Mouse (Mus musculus): ENCODE results near the gene Arap2. TPM values are rescaled to one million over a fixed set of nuclear protein-coding genes. Genes with fewer than 3 reads are reported as not detected.

The Arap2 gene
- polyA plus RNA-seq, 1 experiment from 2014 or later = 3.8 TPM

GRCm38 (mm10) chr5:62665329-62665728 lies 100.6 kb downstream of the Arap2 start:
- H3K27me3 ChIP-seq = no peaks in the 10 kb centered on the region
- H3K4me1 ChIP-seq = no peaks in the 10 kb centered on the region
- H3K4me3 ChIP-seq (replicated peaks) = no peak overlapping the region
- no peak for ATAC-seq (replicated peaks; ENCODE audit: low FRiP score)
- no peaks in the 10 kb centered on the region for H3K36me3 ChIP-seq
- H3K9me3 ChIP-seq (replicated peaks) = no peaks in the 10 kb centered on the region
- H3K9ac ChIP-seq = no peak overlapping the region
- H3K27ac ChIP-seq = no peak overlapping the region
- H3K4me2 ChIP-seq = no peak overlapping the region

- no peak overlapping the region for H3K4me3 ChIP-seq (replicated peaks)
- H3K4me2 ChIP-seq = no peak overlapping the region
- no peaks in the 10 kb centered on the region for H3K27me3 ChIP-seq
- no peaks in the 10 kb centered on the region for H3K36me3 ChIP-seq
- H3K27ac ChIP-seq = no peak overlapping the region
- no peak for ATAC-seq (replicated peaks; ENCODE audit: low FRiP score)
- H3K9me3 ChIP-seq (replicated peaks) = no peaks in the 10 kb centered on the region
- WGBS = 94% methylated on average over 4 of the region's 4 CpGs
- no peak overlapping the region for H3K9ac ChIP-seq
- H3K4me1 ChIP-seq = no peaks in the 10 kb centered on the region
These were observed 101.1 kb downstream of the Arap2 start for GRCm38 (mm10) chr5:62664847-62665246.

DNA sequence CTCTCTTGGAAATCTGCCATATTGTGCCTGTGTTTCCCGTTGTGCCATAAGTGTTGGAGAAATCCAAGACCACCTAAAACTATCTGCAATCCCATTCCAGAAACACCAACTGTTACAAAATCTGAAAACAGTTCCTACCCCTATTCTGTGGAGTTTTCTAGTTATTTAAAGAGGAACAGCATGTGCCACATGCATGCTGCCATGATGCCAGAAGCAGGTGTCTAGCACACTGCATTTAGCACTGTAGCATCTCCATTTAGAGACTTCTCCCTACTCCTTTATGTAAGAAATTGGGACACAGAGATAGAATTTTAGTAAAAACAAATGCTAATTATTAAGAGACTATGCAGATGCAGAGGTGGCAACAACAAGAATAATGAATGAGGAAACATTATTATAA lies 102.8 kb downstream of the Arap2 start:
- Histone ChIP-seq H3K4me1 (no peaks in the 10 kb centered on the region), H3K27ac (no peak overlapping the region), H3K36me3 (no peaks in the 10 kb centered on the region), H3K4me2 (no peak overlapping the region), H3K4me3 (replicated peaks) (no peak overlapping the region), H3K9me3 (replicated peaks) (no peaks in the 10 kb centered on the region), H3K9ac (no peak overlapping the region), H3K27me3 (no peaks in the 10 kb centered on the region)
- no peak for ATAC-seq (replicated peaks; ENCODE audit: low FRiP score)
- WGBS = 84% methylated on average over 1 of the region's 1 CpGs

GRCm38 (mm10) chr5:62653924-62654323 lies 112.0 kb downstream of the Arap2 start:
- 69% methylated on average over 5 of the region's 5 CpGs for WGBS
- no peaks in the 10 kb centered on the region for H3K36me3 ChIP-seq
- H3K4me2 ChIP-seq = no peak overlapping the region
- ATAC-seq (replicated peaks; ENCODE audit: low FRiP score) = no peak
- no peak overlapping the region for H3K4me3 ChIP-seq (replicated peaks)
- no peaks in the 10 kb centered on the region for H3K9me3 ChIP-seq (replicated peaks)
- no peak overlapping the region for H3K9ac ChIP-seq
- H3K27me3 ChIP-seq = no peaks in the 10 kb centered on the region
- no peaks in the 10 kb centered on the region for H3K4me1 ChIP-seq
- H3K27ac ChIP-seq = no peak overlapping the region

DNA sequence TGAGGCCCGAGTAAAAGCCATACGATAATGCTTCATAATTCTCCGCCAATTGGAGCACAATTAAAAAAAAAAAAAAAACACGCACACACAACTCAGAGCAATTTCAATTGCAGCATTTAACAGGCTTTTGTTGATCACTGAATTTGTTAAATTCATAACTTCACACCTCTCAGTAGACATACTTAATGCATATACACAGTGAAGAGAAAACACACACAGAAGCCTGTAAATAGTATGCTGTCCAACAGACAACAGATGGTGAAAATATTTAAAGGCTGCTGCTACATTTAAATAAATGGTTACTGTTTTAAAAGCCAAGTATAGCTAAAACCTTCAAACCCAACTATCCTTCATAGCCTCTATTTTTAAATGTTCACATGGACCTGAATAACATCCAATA lies 123.6 kb downstream of the Arap2 start:
- Histone ChIP-seq H3K27me3 (no peaks in the 10 kb centered on the region), H3K9me3 (replicated peaks) (no peaks in the 10 kb centered on the region), H3K9ac (no peak overlapping the region), H3K4me1 (no peaks in the 10 kb centered on the region), H3K4me2 (no peak overlapping the region), H3K4me3 (replicated peaks) (no peak overlapping the region), H3K36me3 (no peaks in the 10 kb centered on the region), H3K27ac (no peak overlapping the region)
- no peak for ATAC-seq (replicated peaks; ENCODE audit: low FRiP score)
- WGBS = 96% methylated on average over 4 of the region's 4 CpGs

DNA sequence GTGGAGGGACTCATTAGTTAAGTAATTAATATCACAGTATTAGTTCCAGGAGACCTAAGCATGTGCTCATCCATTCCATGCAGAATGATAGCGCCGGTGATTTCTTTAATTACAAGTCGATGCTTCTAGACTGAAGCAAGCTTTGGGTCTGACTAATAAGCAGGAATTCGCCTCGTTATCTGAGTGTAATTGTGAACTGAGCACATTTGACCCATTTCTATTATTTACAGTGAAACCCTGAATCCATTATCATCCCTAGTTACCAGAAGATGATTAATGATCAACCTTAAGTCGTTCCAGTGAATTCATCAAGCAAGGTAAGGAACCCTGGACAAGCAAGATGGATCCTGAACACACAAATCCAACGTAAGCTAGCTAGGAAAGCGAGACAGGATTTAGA lies 125.5 kb downstream of the Arap2 start:
- no peaks in the 10 kb centered on the region for H3K4me1 ChIP-seq
- no peak for ATAC-seq (replicated peaks; ENCODE audit: low FRiP score)

GRCm38 (mm10) chr5:62636341-62636740 lies 129.6 kb downstream of the Arap2 start:
- Histone ChIP-seq H3K4me2 (no peak overlapping the region), H3K9me3 (replicated peaks) (no peaks in the 10 kb centered on the region), H3K4me1 (no peaks in the 10 kb centered on the region), H3K4me3 (replicated peaks) (no peak overlapping the region), H3K27me3 (no peaks in the 10 kb centered on the region), H3K9ac (no peak overlapping the region), H3K27ac (no peak overlapping the region), H3K36me3 (no peaks in the 10 kb centered on the region)
- no peak for ATAC-seq (replicated peaks; ENCODE audit: low FRiP score)
- WGBS = 86% methylated on average over 3 of the region's 3 CpGs

More for the DNA sequence above, 125.5 kb downstream of the Arap2 start:
- 67% methylated on average over 8 of the region's 8 CpGs for WGBS
- Histone ChIP-seq H3K27ac (no peak overlapping the region), H3K27me3 (no peaks in the 10 kb centered on the region), H3K9ac (no peak overlapping the region), H3K4me2 (no peak overlapping the region), H3K36me3 (no peaks in the 10 kb centered on the region), H3K9me3 (replicated peaks) (no peaks in the 10 kb centered on the region), H3K4me3 (replicated peaks) (no peak overlapping the region)

DNA sequence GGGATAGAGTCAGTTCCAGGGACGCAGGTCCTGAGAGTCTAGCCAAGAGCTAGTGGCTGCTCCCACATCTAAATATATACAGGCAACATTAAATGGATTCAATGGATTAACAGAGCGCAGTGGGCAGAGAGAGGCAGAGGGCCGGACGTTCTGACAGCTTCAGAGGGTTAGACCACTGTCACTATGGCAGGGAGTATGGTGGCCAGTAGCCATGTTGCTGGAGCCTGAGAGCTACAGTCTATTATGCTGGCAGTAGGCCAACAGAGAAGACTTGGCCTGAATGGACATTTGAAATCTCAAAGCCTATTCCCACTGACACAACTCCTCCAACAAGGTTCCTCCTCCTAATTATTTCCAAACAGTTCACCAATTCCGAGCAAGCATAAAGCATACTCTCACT lies 137.1 kb downstream of the Arap2 start:
- ATAC-seq (replicated peaks; ENCODE audit: low FRiP score) = no peak

GRCm38 (mm10) chr5:62622848-62623479 lies 143.0 kb downstream of the Arap2 start:
- Histone ChIP-seq H3K36me3 (no peaks in the 10 kb centered on the region), H3K27ac (no peak overlapping the region), H3K4me1 (no peaks in the 10 kb centered on the region), H3K9me3 (replicated peaks) (no peaks in the 10 kb centered on the region), H3K4me3 (replicated peaks) (no peak overlapping the region), H3K27me3 (no peaks in the 10 kb centered on the region), H3K4me2 (no peak overlapping the region), H3K9ac (no peak overlapping the region)
- no peak for ATAC-seq (replicated peaks; ENCODE audit: low FRiP score)
- 80% methylated on average over 11 of the region's 11 CpGs for WGBS

More for the DNA sequence above, 137.1 kb downstream of the Arap2 start:
- Histone ChIP-seq H3K36me3 (no peaks in the 10 kb centered on the region), H3K9ac (no peak overlapping the region), H3K27me3 (no peaks in the 10 kb centered on the region), H3K4me3 (replicated peaks) (no peak overlapping the region), H3K9me3 (replicated peaks) (no peaks in the 10 kb centered on the region), H3K4me2 (no peak overlapping the region), H3K27ac (no peak overlapping the region), H3K4me1 (no peaks in the 10 kb centered on the region)
- 94% methylated on average over 5 of the region's 5 CpGs for WGBS

DNA sequence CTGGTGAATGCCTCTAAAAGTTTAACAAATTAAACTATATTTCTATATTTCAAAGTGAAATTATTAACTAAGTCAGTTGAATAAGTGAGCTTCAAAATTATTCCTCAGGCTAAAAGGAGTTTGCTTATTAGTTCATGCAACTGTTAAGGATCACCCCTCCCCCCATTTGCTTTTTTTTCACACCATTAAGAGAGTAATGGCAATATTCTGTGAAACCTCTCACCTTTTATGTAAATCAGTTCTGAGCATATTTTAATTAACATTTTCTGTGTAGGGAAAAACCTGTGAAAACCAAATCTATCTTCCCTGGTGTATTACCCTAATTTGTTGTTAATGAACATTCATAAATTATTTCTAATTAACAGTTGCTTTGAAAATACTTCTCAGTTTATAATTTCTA lies 147.7 kb downstream of the Arap2 start:
- Histone ChIP-seq H3K4me2 (no peak overlapping the region), H3K9ac (no peak overlapping the region), H3K27me3 (no peaks in the 10 kb centered on the region), H3K9me3 (replicated peaks) (no peaks in the 10 kb centered on the region), H3K4me1 (no peaks in the 10 kb centered on the region), H3K27ac (no peak overlapping the region), H3K36me3 (no peaks in the 10 kb centered on the region), H3K4me3 (replicated peaks) (no peak overlapping the region)
- ATAC-seq (replicated peaks; ENCODE audit: low FRiP score) = no peak

DNA sequence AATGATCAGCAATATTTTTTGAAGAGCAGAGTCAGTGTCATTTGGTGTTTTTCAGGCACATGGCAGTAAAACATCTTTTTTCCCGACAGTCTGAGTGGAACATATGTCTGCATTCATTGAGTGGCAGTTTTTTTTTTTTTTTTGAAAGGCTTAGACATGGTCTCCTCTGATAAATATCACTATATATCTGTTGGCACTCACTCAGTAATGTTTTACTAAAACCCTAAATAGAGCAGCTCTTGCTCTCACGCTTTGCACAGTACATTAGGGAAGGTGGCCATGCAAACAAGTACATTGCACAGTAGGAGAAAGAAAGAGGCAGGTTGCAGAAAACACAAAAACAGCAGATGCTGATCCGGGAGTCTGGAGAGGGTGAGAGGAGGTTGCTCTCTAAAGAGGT lies 154.0 kb downstream of the Arap2 start:
- 65% methylated on average over 3 of the region's 3 CpGs for WGBS
- ATAC-seq (replicated peaks; ENCODE audit: low FRiP score) = no peak
- Histone ChIP-seq H3K36me3 (no peaks in the 10 kb centered on the region), H3K27me3 (no peaks in the 10 kb centered on the region), H3K4me1 (no peaks in the 10 kb centered on the region), H3K27ac (no peak overlapping the region), H3K4me2 (no peak overlapping the region), H3K9ac (no peak overlapping the region), H3K4me3 (replicated peaks) (no peak overlapping the region), H3K9me3 (replicated peaks) (no peaks in the 10 kb centered on the region)

- H3K9me3 ChIP-seq (replicated peaks) = no peaks in the 10 kb centered on the region
- no peak overlapping the region for H3K4me3 ChIP-seq (replicated peaks)
- H3K4me1 ChIP-seq = no peaks in the 10 kb centered on the region
- ATAC-seq (replicated peaks; ENCODE audit: low FRiP score) = no peak
- H3K4me2 ChIP-seq = no peak overlapping the region
- H3K36me3 ChIP-seq = no peaks in the 10 kb centered on the region
- no peak overlapping the region for H3K27ac ChIP-seq
- 93% methylated on average over 1 of the region's 1 CpGs for WGBS
- H3K9ac ChIP-seq = no peak overlapping the region
- H3K27me3 ChIP-seq = no peaks in the 10 kb centered on the region
These were observed 178.6 kb downstream of the Arap2 start for GRCm38 (mm10) chr5:62587348-62587747.

GRCm38 (mm10) chr5:62582643-62583042 lies 183.3 kb downstream of the Arap2 start:
- no peak for ATAC-seq (replicated peaks; ENCODE audit: low FRiP score)
- Histone ChIP-seq H3K4me1 (no peaks in the 10 kb centered on the region), H3K4me2 (no peak overlapping the region), H3K4me3 (replicated peaks) (no peak overlapping the region), H3K9ac (no peak overlapping the region), H3K27ac (no peak overlapping the region), H3K9me3 (replicated peaks) (no peaks in the 10 kb centered on the region), H3K27me3 (no peaks in the 10 kb centered on the region), H3K36me3 (no peaks in the 10 kb centered on the region)
- WGBS = 30% methylated on average over 2 of the region's 2 CpGs
